In genomic region chr6:121560852-121561251, GRCm38 (mm10) we compare ENCODE assay signal across 8 mouse cellular contexts.
DNase-seq lines count a peak whose midpoint lies in the region; ATAC-seq and TF ChIP-seq lines count a peak whose summit lies in the region.
"Had no signal": no experiment of that assay in that cellular context is flagged by ENCODE, and none has a peak within 500 bp of the region (broad histone marks: within the 10 kb centered on the region; RNA-seq: fewer than 3 reads in every experiment).

No protein-coding gene starts in this region.

- DNase-seq in 416B (ENCODE audit: low read depth), result peak; percentile 67
- DNase-seq in cerebellum, adult 11-12 months, result peak; percentile 7
- peak; percentile 66 for DNase-seq in layer of hippocampus, adult 11-12 months (ENCODE audit: low spot score)
- peak; percentile 44 for DNase-seq in lung, postnatal 14 days
- peak; percentile 40 for DNase-seq in stomach, postnatal 0 days (ENCODE audit: low spot score)

- no peak overlapping the region for H3K27ac ChIP-seq in ES-Bruce4 (ENCODE audit: insufficient read depth, low read length)
- no peak overlapping the region for H3K27ac ChIP-seq in stomach, postnatal 0 days (replicated peaks)
- H3K27ac ChIP-seq: neural tube, embryonic 12.5 days had no signal

- no peaks in the 10 kb centered on the region for H3K9me3 ChIP-seq in ES-Bruce4 (replicated peaks; ENCODE audit: control insufficient read depth, insufficient read depth, low read length, poor library complexity, severe bottlenecking)
- no peaks in the 10 kb centered on the region for H3K9me3 ChIP-seq in stomach, postnatal 0 days (ENCODE audit: control insufficient read depth, low read length)
- H3K9me3 ChIP-seq: neural tube, embryonic 12.5 days had no signal

- H3K27me3 ChIP-seq in ES-Bruce4 (ENCODE audit: control insufficient read depth, insufficient read depth, low read length, poor library complexity, severe bottlenecking), result no peaks in the 10 kb centered on the region
- H3K27me3 ChIP-seq in stomach, postnatal 0 days (ENCODE audit: control insufficient read depth, insufficient read depth, low read length), result no peaks in the 10 kb centered on the region
- H3K27me3 ChIP-seq: neural tube, embryonic 12.5 days had no signal

- H3K4me1 ChIP-seq in ES-Bruce4 (ENCODE audit: control insufficient read depth, insufficient read depth, low read length), result no peaks in the 10 kb centered on the region
- H3K4me1 ChIP-seq in stomach, postnatal 0 days (replicated peaks; ENCODE audit: control insufficient read depth, insufficient read depth), result no peaks in the 10 kb centered on the region
- H3K4me1 ChIP-seq: neural tube, embryonic 12.5 days had no signal

- H3K9ac ChIP-seq in ES-Bruce4 (ENCODE audit: low read depth, poor library complexity, severe bottlenecking), result no peak overlapping the region
- H3K9ac ChIP-seq in stomach, postnatal 0 days (ENCODE audit: low read length), result no peak overlapping the region
- H3K9ac ChIP-seq: neural tube, embryonic 12.5 days had no signal

- TF ChIP-seq CTCF in ES-Bruce4 (IDR thresholded peaks at IDR 0.05; ENCODE audit: low read depth, low read length), result peak; percentile 14
- peak; percentile 73 for TF ChIP-seq CTCF in stomach, postnatal 0 days (IDR thresholded peaks at IDR 0.05; ENCODE audit: low read depth)

- WGBS in stomach, postnatal 0 days, result 2% methylated on average over 3 of the region's 3 CpGs

- peak; percentile 98 for ATAC-seq in frontal cortex, adult (ENCODE audit: low TSS enrichment)
- ATAC-seq in stomach, postnatal 0 days (ENCODE audit: low FRiP score, low TSS enrichment), result no peak

- H3K4me2 ChIP-seq in stomach, postnatal 0 days (replicated peaks; ENCODE audit: low read depth), result no peak overlapping the region
- H3K4me2 ChIP-seq: neural tube, embryonic 12.5 days had no signal

- no peak for TF ChIP-seq EP300 in ES-Bruce4 (IDR thresholded peaks at IDR 0.05; ENCODE audit: insufficient read depth, low read depth, low read length)
- no peak for TF ChIP-seq EP300 in stomach, postnatal 0 days (optimal IDR thresholded peaks at IDR 0.05)

- no peak for TF ChIP-seq POLR2A in ES-Bruce4 (IDR thresholded peaks at IDR 0.05; ENCODE audit: insufficient read depth, low read length)

- no peaks in the 10 kb centered on the region for H3K36me3 ChIP-seq in ES-Bruce4 (ENCODE audit: control insufficient read depth, insufficient read depth, low read length, poor library complexity, severe bottlenecking)
- H3K36me3 ChIP-seq in stomach, postnatal 0 days (ENCODE audit: control insufficient read depth, insufficient read depth, low read length), result no peaks in the 10 kb centered on the region
- H3K36me3 ChIP-seq: neural tube, embryonic 12.5 days had no signal

- H3K4me3 ChIP-seq in ES-Bruce4 (ENCODE audit: low read depth, low read length), result no peak overlapping the region
- no peak overlapping the region for H3K4me3 ChIP-seq in stomach, postnatal 0 days (ENCODE audit: low read depth, low read length)
- H3K4me3 ChIP-seq: neural tube, embryonic 12.5 days had no signal

Comparison
In these comparisons a context has a peak if more than half of its experiments do, and no peak if none do; other contexts are left out.
1. DNase-seq: peak in every context shown above with its lines; median percentile 67 in 416B; 66 in layer of hippocampus, adult 11-12 months; 44 in lung, postnatal 14 days; 40 in stomach, postnatal 0 days; 7 in cerebellum, adult 11-12 months.